Mouse (Mus musculus) liver, embryonic 12.5 days (tissue): ENCODE results near the gene Traf2. TPM values are rescaled to one million over a fixed set of nuclear protein-coding genes. Genes with fewer than 3 reads are reported as not detected.

Source experiments
- ATAC-seq: fragments of 200-750 bp; cut with Nextera tagmentation; 2 replicates; pipeline ENCODE4 v1.8.0; 2017; ENCODE audit warnings: moderate number of reproducible peaks, mild to moderate bottlenecking, moderate library complexity
- H3K27ac ChIP-seq: fragments of 300-500 bp; sonication (generic); 2 replicates; pipeline ENCODE4 v1.5.1; 2016; ENCODE audit warnings: mild to moderate bottlenecking
- H3K27me3 ChIP-seq: fragments of 300-500 bp; sonication (generic); replicated peaks from 2 replicates; pipeline ENCODE4 v1.6.1; 2016; ENCODE audit warnings: mild to moderate bottlenecking, moderate library complexity
- H3K36me3 ChIP-seq: fragments of 300-500 bp; sonication (generic); 2 replicates; pipeline ENCODE4 v1.6.1; 2016; ENCODE audit warnings: mild to moderate bottlenecking, moderate library complexity
- H3K4me1 ChIP-seq: fragments of 300-500 bp; sonication (generic); 2 replicates; pipeline ENCODE4 v1.6.1; 2016
- H3K4me2 ChIP-seq: fragments of 300-500 bp; sonication (generic); 2 replicates; pipeline ENCODE4 v1.6.1; 2016; ENCODE audit warnings: mild to moderate bottlenecking, moderate library complexity
- H3K4me3 ChIP-seq: fragments of 300-500 bp; sonication (generic); 2 replicates; pipeline ENCODE4 v1.5.1; 2016; ENCODE audit warnings: mild to moderate bottlenecking, moderate library complexity
- H3K9ac ChIP-seq: fragments of 300-500 bp; sonication (generic); 2 replicates; pipeline ENCODE4 v1.6.1; 2016; ENCODE audit warnings: mild to moderate bottlenecking, moderate library complexity
- H3K9me3 ChIP-seq: fragments of 300-500 bp; sonication (generic); replicated peaks from 2 replicates; pipeline ENCODE4 v1.6.1; 2016; ENCODE audit warnings: mild to moderate bottlenecking, moderate library complexity
- WGBS: fragments of 180-500 bp; shearing (Covaris S2); methylation state at CpG from one replicate; pipeline ENCODE4 v1.1.7; 2016; ENCODE audit not compliant: insufficient replicate concordance; 5-methylcytosine and 5-hydroxymethylcytosine counted together
- polyA plus RNA-seq: library from polyadenylated mRNA; unstranded; fragments of >200 nt; fragmentation: Nextera tagmentation; extraction: Ambion mirVana; gene quantifications from 2 replicates; pipeline ENCODE4 v1.2.1, GENCODE M21; 2016

The Traf2 gene
- polyA plus RNA-seq, 1 experiment from 2014 or later = 24.4 TPM

- H3K36me3 ChIP-seq = peaks cover 21% of the 10 kb centered on the region
- under 1% methylated on average over 41 of the region's 45 CpGs for WGBS
- peak; percentile 96 for ATAC-seq
- H3K9me3 ChIP-seq = no peaks in the 10 kb centered on the region
- H3K9ac ChIP-seq = peak within 1 kb of the TSS; percentile 70
- H3K4me2 ChIP-seq = peak within 1 kb of the TSS; percentile 83
- peak within 1 kb of the TSS; percentile 64 for H3K4me3 ChIP-seq
- peaks cover 46% of the 10 kb centered on the region for H3K27me3 ChIP-seq
- peak within 1 kb of the TSS; percentile 63 for H3K27ac ChIP-seq
- H3K4me1 ChIP-seq = peaks cover 67% of the 10 kb centered on the region
These were observed 28.1 kb upstream of the Traf2 start, which contains the start of the genes Mamdc4 and Phpt1 for GRCm38 (mm10) chr2:25574579-25575431. TSS of gene Mamdc4 (minus strand) at chr2:25574845. TSS of gene Phpt1 (minus strand) at chr2:25575224.

- no peaks in the 10 kb centered on the region for H3K9me3 ChIP-seq
- ATAC-seq = no peak
- H3K27me3 ChIP-seq = peaks cover 39% of the 10 kb centered on the region
- H3K27ac ChIP-seq = peak overlapping the region; percentile 57
- H3K9ac ChIP-seq = peak overlapping the region; percentile 70
- 15% methylated on average over 11 of the region's 11 CpGs for WGBS
- H3K4me3 ChIP-seq = peak overlapping the region; percentile 64
- H3K4me1 ChIP-seq = peaks cover 60% of the 10 kb centered on the region
- peak overlapping the region; percentile 83 for H3K4me2 ChIP-seq
- H3K36me3 ChIP-seq = peaks cover 28% of the 10 kb centered on the region
These were observed 27.4 kb upstream of the Traf2 start for GRCm38 (mm10) chr2:25574136-25574535.

GRCm38 (mm10) chr2:25573068-25573467, 26.3 kb upstream of the Traf2 start:
- ATAC-seq = no peak
- Histone ChIP-seq H3K4me2 (peak overlapping the region; percentile 83), H3K27ac (no peak overlapping the region), H3K36me3 (peaks cover 38% of the 10 kb centered on the region), H3K9ac (peak overlapping the region; percentile 70), H3K27me3 (peaks cover 28% of the 10 kb centered on the region), H3K4me1 (peaks cover 55% of the 10 kb centered on the region), H3K4me3 (peak overlapping the region; percentile 64; the same call in 1 of the 2 replicates), H3K9me3 (no peaks in the 10 kb centered on the region)
- WGBS = 53% methylated on average over 2 of the region's 2 CpGs

GRCm38 (mm10) chr2:25571221-25571620, 24.5 kb upstream of the Traf2 start:
- Histone ChIP-seq H3K4me1 (peaks cover 45% of the 10 kb centered on the region), H3K4me2 (no peak overlapping the region), H3K4me3 (no peak overlapping the region), H3K9ac (no peak overlapping the region), H3K27me3 (peaks cover 10% of the 10 kb centered on the region), H3K27ac (0 out of 2 replicates have a peak overlapping the region, but pooled peaks have one; percentile 7), H3K36me3 (peaks cover 55% of the 10 kb centered on the region), H3K9me3 (no peaks in the 10 kb centered on the region)
- ATAC-seq = no peak
- WGBS = 68% methylated on average over 4 of the region's 4 CpGs

DNA sequence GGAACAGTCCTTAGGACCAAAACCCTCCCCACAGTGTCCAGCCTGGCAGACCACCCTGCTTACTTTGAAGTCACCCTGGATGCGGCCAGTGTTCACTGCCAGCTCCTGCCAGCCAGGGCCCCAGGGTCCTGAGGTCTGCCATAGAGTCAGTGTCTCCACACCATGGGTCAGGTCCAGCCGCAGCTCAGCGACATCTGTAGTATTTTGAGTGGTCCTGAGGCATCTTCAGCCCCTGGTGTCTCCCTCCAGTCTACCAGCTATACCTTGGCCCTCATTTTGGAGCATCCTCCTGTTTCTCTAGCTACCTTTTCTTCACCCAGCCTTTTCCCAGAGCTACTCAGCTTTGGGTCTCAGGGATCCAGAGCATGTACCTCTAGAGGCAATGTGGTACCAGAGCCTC, 22.6 kb upstream of the Traf2 start:
- no peak for ATAC-seq
- Histone ChIP-seq H3K4me1 (peaks cover 33% of the 10 kb centered on the region), H3K27me3 (no peaks in the 10 kb centered on the region)

GRCm38 (mm10) chr2:25568473-25569019, 21.8 kb upstream of the Traf2 start:
- ATAC-seq = no peak
- Histone ChIP-seq H3K36me3 (peaks cover 81% of the 10 kb centered on the region), H3K4me3 (no peak overlapping the region), H3K4me1 (peaks cover 25% of the 10 kb centered on the region), H3K9me3 (no peaks in the 10 kb centered on the region), H3K9ac (no peak overlapping the region), H3K27ac (0 out of 2 replicates have a peak overlapping the region, but pooled peaks have one; percentile 30), H3K27me3 (no peaks in the 10 kb centered on the region), H3K4me2 (no peak overlapping the region)
- 80% methylated on average over 6 of the region's 6 CpGs for WGBS

More for the DNA sequence above, 22.6 kb upstream of the Traf2 start:
- 75% methylated on average over 3 of the region's 3 CpGs for whole genome bisulfite sequencing
- no peak overlapping the region for H3K27ac ChIP-seq
- H3K9ac ChIP-seq = no peak overlapping the region
- no peaks in the 10 kb centered on the region for H3K9me3 ChIP-seq
- no peak overlapping the region for H3K4me2 ChIP-seq
- H3K36me3 ChIP-seq = peaks cover 73% of the 10 kb centered on the region
- no peak overlapping the region for H3K4me3 ChIP-seq

DNA sequence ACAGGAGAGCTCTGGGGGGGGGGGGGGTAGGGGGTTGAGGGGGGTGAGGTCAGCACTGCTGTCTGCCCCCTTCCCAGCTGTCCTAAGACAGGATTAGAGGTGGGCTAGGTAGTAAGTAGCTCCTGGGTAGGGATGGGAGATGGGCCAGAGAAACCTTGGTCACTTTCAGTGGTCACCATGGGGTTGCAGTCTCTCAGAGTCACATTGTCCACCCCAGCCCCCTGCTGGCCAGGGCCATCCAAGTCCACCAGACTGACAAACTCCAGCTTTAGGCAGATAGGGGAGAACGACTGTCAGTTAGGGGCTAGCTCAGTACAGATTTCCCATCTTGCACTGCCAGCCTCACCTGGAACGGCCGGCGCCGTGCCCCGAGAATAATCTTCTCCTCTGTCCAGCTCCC, 19.8 kb upstream of the Traf2 start:
- Histone ChIP-seq H3K4me2 (no peak overlapping the region), H3K27ac (no peak overlapping the region), H3K9ac (no peak overlapping the region), H3K27me3 (no peaks in the 10 kb centered on the region), H3K9me3 (no peaks in the 10 kb centered on the region), H3K4me3 (no peak overlapping the region), H3K4me1 (peaks cover 16% of the 10 kb centered on the region), H3K36me3 (peaks cover 94% of the 10 kb centered on the region)
- ATAC-seq = no peak
- 83% methylated on average over 6 of the region's 6 CpGs for whole genome bisulfite sequencing

- Histone ChIP-seq H3K4me3 (no peak overlapping the region), H3K4me1 (peaks cover 9% of the 10 kb centered on the region; the same call in 1 of the 2 replicates), H3K27ac (no peak overlapping the region), H3K9me3 (no peaks in the 10 kb centered on the region), H3K4me2 (no peak overlapping the region), H3K36me3 (peaks cover 96% of the 10 kb centered on the region), H3K27me3 (no peaks in the 10 kb centered on the region), H3K9ac (no peak overlapping the region)
- no peak for ATAC-seq
- 84% methylated on average over 8 of the region's 8 CpGs for WGBS
These were observed 19.0 kb upstream of the Traf2 start for GRCm38 (mm10) chr2:25565741-25566140.

DNA sequence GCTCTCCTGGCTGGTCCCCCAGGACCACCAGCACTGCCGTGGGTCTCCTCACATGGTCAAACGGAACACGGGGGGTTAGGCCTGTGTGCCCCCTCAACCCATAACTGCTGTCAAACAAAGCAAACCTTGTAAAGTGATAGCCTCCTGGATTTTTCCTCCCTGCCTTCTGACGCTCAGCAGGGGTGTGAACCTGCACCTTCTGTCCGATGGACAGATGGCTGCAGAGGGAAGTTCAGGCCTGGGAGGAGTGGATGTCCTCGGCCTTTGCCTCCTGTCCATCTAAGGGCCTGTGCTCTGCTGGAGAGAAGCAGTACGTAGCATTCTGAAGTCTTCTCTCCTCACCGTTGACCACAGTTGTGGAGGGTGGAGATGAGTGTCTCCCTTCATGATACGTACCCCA, 15.2 kb upstream of the Traf2 start:
- Histone ChIP-seq H3K36me3 (peaks cover 76% of the 10 kb centered on the region), H3K27ac (no peak overlapping the region), H3K4me1 (peaks cover 23% of the 10 kb centered on the region), H3K9me3 (no peaks in the 10 kb centered on the region), H3K27me3 (no peaks in the 10 kb centered on the region), H3K4me3 (no peak overlapping the region), H3K9ac (no peak overlapping the region), H3K4me2 (no peak overlapping the region)
- WGBS = 85% methylated on average over 9 of the region's 9 CpGs
- ATAC-seq = no peak

GRCm38 (mm10) chr2:25560551-25560950, 13.8 kb upstream of the Traf2 start:
- no peak overlapping the region for H3K4me3 ChIP-seq
- peaks cover 64% of the 10 kb centered on the region for H3K36me3 ChIP-seq
- H3K4me2 ChIP-seq = no peak overlapping the region
- no peaks in the 10 kb centered on the region for H3K9me3 ChIP-seq
- no peak overlapping the region for H3K27ac ChIP-seq
- no peak overlapping the region for H3K9ac ChIP-seq
- H3K27me3 ChIP-seq = no peaks in the 10 kb centered on the region
- 91% methylated on average over 8 of the region's 8 CpGs for WGBS
- ATAC-seq = no peak
- H3K4me1 ChIP-seq = peaks cover 32% of the 10 kb centered on the region

DNA sequence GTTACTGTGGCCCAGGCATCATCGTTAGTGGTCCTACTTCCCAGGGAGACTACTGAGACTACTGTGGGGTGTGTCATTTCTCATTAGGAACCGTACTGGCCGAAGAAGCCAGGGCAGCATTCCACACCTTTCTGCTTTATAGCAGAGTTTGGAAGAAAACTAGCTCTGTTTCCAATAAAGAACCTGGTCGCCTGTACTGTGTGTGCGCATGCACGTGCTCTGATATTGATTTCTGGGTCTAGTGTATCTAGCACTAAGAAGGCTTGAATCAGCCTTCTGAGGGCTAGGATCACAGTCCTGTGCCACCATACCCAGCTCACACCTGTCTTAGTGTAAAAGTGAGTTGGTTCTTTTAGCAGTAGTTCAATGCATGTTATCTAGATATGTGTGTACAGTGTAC, 12.0 kb upstream of the Traf2 start:
- Histone ChIP-seq H3K27me3 (no peaks in the 10 kb centered on the region), H3K4me1 (peaks cover 32% of the 10 kb centered on the region), H3K4me2 (peak overlapping the region; percentile 81), H3K36me3 (peaks cover 47% of the 10 kb centered on the region), H3K9me3 (no peaks in the 10 kb centered on the region), H3K9ac (peak overlapping the region; percentile 95), H3K27ac (no peak overlapping the region; the same call in 1 of the 2 replicates), H3K4me3 (peak overlapping the region; percentile 92)
- 69% methylated on average over 6 of the region's 6 CpGs for WGBS
- ATAC-seq = no peak

DNA sequence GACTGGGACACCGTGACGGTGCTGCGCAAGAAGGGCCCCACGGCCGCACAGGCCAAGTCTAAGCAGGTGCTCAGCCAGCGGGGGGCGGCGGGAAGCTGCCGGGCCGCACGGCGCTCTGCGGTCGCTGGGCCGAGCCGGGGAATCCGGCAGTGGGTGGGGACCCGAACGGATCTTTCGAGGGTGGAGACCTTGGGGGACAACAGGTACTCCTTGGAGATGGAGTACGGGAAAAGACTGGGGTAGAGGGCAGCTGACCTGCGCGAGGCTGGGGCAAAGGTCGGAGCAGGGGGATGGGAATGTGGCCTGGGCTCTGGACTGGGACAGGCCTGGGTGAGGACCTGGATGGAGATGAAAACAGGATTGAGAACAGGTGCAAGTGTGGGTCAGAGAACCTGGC, 11.2 kb upstream of the Traf2 start:
- Histone ChIP-seq H3K4me1 (peaks cover 32% of the 10 kb centered on the region), H3K9me3 (no peaks in the 10 kb centered on the region), H3K27ac (peak overlapping the region; percentile 84), H3K9ac (peak overlapping the region; percentile 95), H3K4me2 (peak overlapping the region; percentile 81), H3K27me3 (no peaks in the 10 kb centered on the region), H3K4me3 (peak overlapping the region; percentile 92), H3K36me3 (peaks cover 39% of the 10 kb centered on the region)
- peak; percentile 66 for ATAC-seq
- WGBS = 0% methylated on average over 24 of the region's 24 CpGs
